Mouse (Mus musculus): Measurements from ENCODE around the gene Cd40.
A peak's percentile ranks its signal among the peaks of the same experiment; 100 is the strongest.

Cd40 gene

GRCm38 (mm10) chr2:165054888-165055852 lies at the start of gene Cd40:
Gene Cd40 (plus strand): TSS chr2:165055627.
- peak; percentile 39 to 58 for DNase-seq (ENCODE audit: low spot score in 2 of 2)

GRCm38 (mm10) chr2:165006813-165007212 lies 48.6 kb upstream of the Cd40 start:
- DNase-seq (ENCODE audit: low spot score in 2 of 2), result no peak

- DNase-seq (ENCODE audit: low spot score in 2 of 2), result no peak
Observed at GRCm38 (mm10) chr2:165007986-165008385, 47.4 kb upstream of the Cd40 start.

GRCm38 (mm10) chr2:165009161-165009560 lies 46.3 kb upstream of the Cd40 start:
- DNase-seq (ENCODE audit: low spot score in 2 of 2), result no peak

GRCm38 (mm10) chr2:165009581-165009980 lies 45.8 kb upstream of the Cd40 start:
- no peak for DNase-seq (ENCODE audit: low spot score in 2 of 2)

- DNase-seq (ENCODE audit: low spot score in 2 of 2), result no peak
Observed at GRCm38 (mm10) chr2:165010351-165010750, 45.1 kb upstream of the Cd40 start.

GRCm38 (mm10) chr2:165014935-165015334 lies 40.5 kb upstream of the Cd40 start:
- no peak for DNase-seq (ENCODE audit: low spot score in 2 of 2)

- DNase-seq (ENCODE audit: low spot score in 2 of 2), result no peak
Observed at GRCm38 (mm10) chr2:165020490-165020889, 34.9 kb upstream of the Cd40 start.

- no peak for DNase-seq (ENCODE audit: low spot score in 2 of 2)
Observed at GRCm38 (mm10) chr2:165027163-165027562, 28.3 kb upstream of the Cd40 start.

GRCm38 (mm10) chr2:165032533-165032932 lies 22.9 kb upstream of the Cd40 start:
- DNase-seq (ENCODE audit: low spot score in 2 of 2), result no peak

- DNase-seq (ENCODE audit: low spot score in 2 of 2), result no peak
Observed at GRCm38 (mm10) chr2:165033306-165033705, 22.1 kb upstream of the Cd40 start.

GRCm38 (mm10) chr2:165034131-165035057 lies 21.0 kb upstream of the Cd40 start, which contains the start of gene Ncoa5:
Gene Ncoa5 (minus strand): TSS chr2:165034867.
- peak; percentile 92 to 96 for DNase-seq (ENCODE audit: low spot score in 2 of 2)

GRCm38 (mm10) chr2:165035058-165035431 lies 20.4 kb upstream of the Cd40 start:
- DNase-seq (ENCODE audit: low spot score in 2 of 2), result no peak

GRCm38 (mm10) chr2:165037415-165037814 lies 18.0 kb upstream of the Cd40 start:
- no peak for DNase-seq (ENCODE audit: low spot score in 2 of 2)

GRCm38 (mm10) chr2:165042126-165042525 lies 13.3 kb upstream of the Cd40 start:
- DNase-seq (ENCODE audit: low spot score in 2 of 2), result no peak

GRCm38 (mm10) chr2:165043090-165043636 lies 12.3 kb upstream of the Cd40 start:
- no peak for DNase-seq (ENCODE audit: low spot score in 2 of 2)

GRCm38 (mm10) chr2:165043729-165044128 lies 11.7 kb upstream of the Cd40 start:
- DNase-seq (ENCODE audit: low spot score in 2 of 2), result no peak

- DNase-seq (ENCODE audit: low spot score in 2 of 2), result no peak
Observed at GRCm38 (mm10) chr2:165049044-165049443, 6.4 kb upstream of the Cd40 start.

GRCm38 (mm10) chr2:165050826-165051548 lies 4.4 kb upstream of the Cd40 start:
- DNase-seq (ENCODE audit: low spot score in 2 of 2), result no peak

GRCm38 (mm10) chr2:165051566-165051965 lies 3.9 kb upstream of the Cd40 start:
- DNase-seq (ENCODE audit: low spot score in 2 of 2), result no peak

- no peak for DNase-seq (ENCODE audit: low spot score in 2 of 2)
Observed at GRCm38 (mm10) chr2:165055905-165056304, 478 bp downstream of the Cd40 start.
